Mouse (Mus musculus): ENCODE data around the gene Clip2. TPM values are rescaled to one million over a fixed set of nuclear protein-coding genes. Genes with fewer than 3 reads are reported as not detected.

Gene Clip2
- polyA plus RNA-seq, 1 experiment from 2014 or later, result 15.3 TPM

GRCm38 (mm10) chr5:134465197-134465596, 87.0 kb downstream of the Clip2 start:
- Histone ChIP-seq H3K4me2 (replicated peaks) (no peak overlapping the region), H3K4me3 (replicated peaks) (no peak overlapping the region), H3K9ac (replicated peaks) (no peak overlapping the region), H3K36me3 (no peaks in the 10 kb centered on the region), H3K27me3 (no peaks in the 10 kb centered on the region), H3K27ac (no peak overlapping the region), H3K4me1 (replicated peaks) (peaks cover 15% of the 10 kb centered on the region), H3K9me3 (no peaks in the 10 kb centered on the region)
- ATAC-seq, result no peak
- WGBS, result 94% methylated on average over 1 of the region's 1 CpGs

- 88% methylated on average over 5 of the region's 5 CpGs for WGBS
- no peaks in the 10 kb centered on the region for H3K9me3 ChIP-seq
- no peak overlapping the region for H3K9ac ChIP-seq (replicated peaks)
- ATAC-seq, result no peak
- no peak overlapping the region for H3K4me2 ChIP-seq (replicated peaks)
- H3K4me1 ChIP-seq (replicated peaks), result peaks cover 15% of the 10 kb centered on the region
- H3K27me3 ChIP-seq, result no peaks in the 10 kb centered on the region
- H3K27ac ChIP-seq, result no peak overlapping the region
- no peak overlapping the region for H3K4me3 ChIP-seq (replicated peaks)
- H3K36me3 ChIP-seq, result no peaks in the 10 kb centered on the region
These were observed 88.0 kb downstream of the Clip2 start for GRCm38 (mm10) chr5:134464225-134464624.

- 83% methylated on average over 8 of the region's 8 CpGs for WGBS
- H3K27me3 ChIP-seq, result no peaks in the 10 kb centered on the region
- peaks cover 15% of the 10 kb centered on the region for H3K4me1 ChIP-seq (replicated peaks)
- no peak for ATAC-seq
- H3K4me2 ChIP-seq (replicated peaks), result no peak overlapping the region
- no peak overlapping the region for H3K4me3 ChIP-seq (replicated peaks)
- H3K27ac ChIP-seq, result no peak overlapping the region
- H3K9ac ChIP-seq (replicated peaks), result no peak overlapping the region
- no peaks in the 10 kb centered on the region for H3K9me3 ChIP-seq
- H3K36me3 ChIP-seq, result no peaks in the 10 kb centered on the region
These were observed 89.5 kb downstream of the Clip2 start for GRCm38 (mm10) chr5:134462731-134463130.

- no peak overlapping the region for H3K4me3 ChIP-seq (replicated peaks)
- peaks cover 15% of the 10 kb centered on the region for H3K4me1 ChIP-seq (replicated peaks)
- whole genome bisulfite sequencing, result 82% methylated on average over 2 of the region's 2 CpGs
- no peak overlapping the region for H3K27ac ChIP-seq
- H3K27me3 ChIP-seq, result no peaks in the 10 kb centered on the region
- no peak overlapping the region for H3K9ac ChIP-seq (replicated peaks)
- no peaks in the 10 kb centered on the region for H3K9me3 ChIP-seq
- no peak overlapping the region for H3K4me2 ChIP-seq (replicated peaks)
- no peak for ATAC-seq
- H3K36me3 ChIP-seq, result no peaks in the 10 kb centered on the region
These were observed 89.9 kb downstream of the Clip2 start for GRCm38 (mm10) chr5:134462316-134462715.

- H3K4me2 ChIP-seq (replicated peaks), result no peak overlapping the region
- ATAC-seq, result no peak
- H3K36me3 ChIP-seq, result no peaks in the 10 kb centered on the region
- H3K4me1 ChIP-seq (replicated peaks), result peaks cover under 1% of the 10 kb centered on the region; the same call in 1 of the 2 replicates
- no peak overlapping the region for H3K27ac ChIP-seq
- WGBS, result 97% methylated on average over 4 of the region's 4 CpGs
- no peak overlapping the region for H3K4me3 ChIP-seq (replicated peaks)
- H3K27me3 ChIP-seq, result no peaks in the 10 kb centered on the region
- no peaks in the 10 kb centered on the region for H3K9me3 ChIP-seq
- H3K9ac ChIP-seq (replicated peaks), result no peak overlapping the region
These were observed 91.7 kb downstream of the Clip2 start for GRCm38 (mm10) chr5:134460546-134460945.

GRCm38 (mm10) chr5:134459096-134459495, 93.1 kb downstream of the Clip2 start:
- H3K4me2 ChIP-seq (replicated peaks), result no peak overlapping the region
- ATAC-seq, result no peak
- 90% methylated on average over 7 of the region's 7 CpGs for WGBS

GRCm38 (mm10) chr5:134458416-134458815, 93.8 kb downstream of the Clip2 start:
- no peaks in the 10 kb centered on the region for H3K9me3 ChIP-seq
- no peaks in the 10 kb centered on the region for H3K27me3 ChIP-seq
- no peak overlapping the region for H3K27ac ChIP-seq
- WGBS, result 94% methylated on average over 3 of the region's 3 CpGs
- H3K4me2 ChIP-seq (replicated peaks), result no peak overlapping the region
- ATAC-seq, result no peak
- peaks cover 2% of the 10 kb centered on the region; the same call in 1 of the 2 replicates for H3K36me3 ChIP-seq
- H3K9ac ChIP-seq (replicated peaks), result no peak overlapping the region
- no peak overlapping the region for H3K4me3 ChIP-seq (replicated peaks)
- H3K4me1 ChIP-seq (replicated peaks), result peaks cover 22% of the 10 kb centered on the region

More at GRCm38 (mm10) chr5:134459096-134459495, 93.1 kb downstream of the Clip2 start:
- Histone ChIP-seq H3K27ac (no peak overlapping the region), H3K9me3 (no peaks in the 10 kb centered on the region), H3K4me1 (replicated peaks) (peaks cover 15% of the 10 kb centered on the region), H3K9ac (replicated peaks) (no peak overlapping the region), H3K36me3 (no peaks in the 10 kb centered on the region), H3K4me3 (replicated peaks) (no peak overlapping the region), H3K27me3 (no peaks in the 10 kb centered on the region)

- Histone ChIP-seq H3K4me2 (replicated peaks) (no peak overlapping the region), H3K36me3 (peaks cover 10% of the 10 kb centered on the region), H3K9me3 (no peaks in the 10 kb centered on the region), H3K4me1 (replicated peaks) (peaks cover 27% of the 10 kb centered on the region), H3K9ac (replicated peaks) (no peak overlapping the region), H3K27me3 (no peaks in the 10 kb centered on the region), H3K27ac (no peak overlapping the region), H3K4me3 (replicated peaks) (no peak overlapping the region)
- WGBS, result 96% methylated on average over 2 of the region's 2 CpGs
- ATAC-seq, result no peak
These were observed 94.9 kb downstream of the Clip2 start for GRCm38 (mm10) chr5:134457371-134457770.

- Histone ChIP-seq H3K9ac (replicated peaks) (peak within 1 kb of the TSS; percentile 84), H3K9me3 (peaks cover 5% of the 10 kb centered on the region; the same call in 1 of the 2 replicates), H3K4me2 (replicated peaks) (peak within 1 kb of the TSS; percentile 78), H3K27me3 (no peaks in the 10 kb centered on the region), H3K36me3 (peaks cover 19% of the 10 kb centered on the region), H3K4me3 (replicated peaks) (peak within 1 kb of the TSS; percentile 72), H3K4me1 (replicated peaks) (peaks cover 27% of the 10 kb centered on the region), H3K27ac (peak within 1 kb of the TSS; percentile 89)
- 0% methylated on average over 31 of the region's 44 CpGs for WGBS
- peak; percentile 88 for ATAC-seq
These were observed 95.7 kb downstream of the Clip2 start, which contains the start of gene Gtf2ird1 for GRCm38 (mm10) chr5:134456503-134456962. TSS of gene Gtf2ird1 (minus strand) at chr5:134456716.

- Histone ChIP-seq H3K4me3 (replicated peaks) (peak overlapping the region; percentile 72), H3K9me3 (peaks cover 5% of the 10 kb centered on the region; the same call in 1 of the 2 replicates), H3K27ac (peak overlapping the region; percentile 89), H3K4me1 (replicated peaks) (peaks cover 27% of the 10 kb centered on the region), H3K36me3 (peaks cover 23% of the 10 kb centered on the region), H3K9ac (replicated peaks) (peak overlapping the region; percentile 84), H3K27me3 (no peaks in the 10 kb centered on the region), H3K4me2 (replicated peaks) (peak overlapping the region; percentile 78)
- ATAC-seq, result peak; percentile 62
- under 1% methylated on average over 17 of the region's 17 CpGs for WGBS
These were observed 96.3 kb downstream of the Clip2 start for GRCm38 (mm10) chr5:134455914-134456423.

- Histone ChIP-seq H3K4me2 (replicated peaks) (peak overlapping the region; percentile 78), H3K4me3 (replicated peaks) (peak overlapping the region; percentile 72), H3K4me1 (replicated peaks) (peaks cover 27% of the 10 kb centered on the region), H3K27me3 (no peaks in the 10 kb centered on the region), H3K36me3 (peaks cover 23% of the 10 kb centered on the region), H3K9me3 (peaks cover 5% of the 10 kb centered on the region; the same call in 1 of the 2 replicates), H3K9ac (replicated peaks) (peak overlapping the region; percentile 84), H3K27ac (peak overlapping the region; percentile 89)
- peak; percentile 48 for ATAC-seq
- under 1% methylated on average over 21 of the region's 21 CpGs for WGBS
These were observed 96.9 kb downstream of the Clip2 start for GRCm38 (mm10) chr5:134455186-134455895.

- 24% methylated on average over 9 of the region's 9 CpGs for WGBS
- Histone ChIP-seq H3K9me3 (peaks cover 5% of the 10 kb centered on the region; the same call in 1 of the 2 replicates), H3K36me3 (peaks cover 28% of the 10 kb centered on the region), H3K9ac (replicated peaks) (peak overlapping the region; percentile 84), H3K4me2 (replicated peaks) (peak overlapping the region; percentile 78), H3K4me3 (replicated peaks) (peak overlapping the region; percentile 72), H3K27ac (peak overlapping the region; percentile 89), H3K27me3 (no peaks in the 10 kb centered on the region), H3K4me1 (replicated peaks) (peaks cover 27% of the 10 kb centered on the region)
- no peak for ATAC-seq
These were observed 97.8 kb downstream of the Clip2 start for GRCm38 (mm10) chr5:134454421-134454820.

Measured in midbrain, embryonic 13.5 days (tissue).